Mouse (Mus musculus) forebrain, embryonic 10.5 days (tissue): ENCODE measurements around the gene Bbs2. TPM values are rescaled to one million over a fixed set of nuclear protein-coding genes. Genes with fewer than 3 reads are reported as not detected.
"Not testable (repeated sequence)": the region's sequence is repeated elsewhere in the genome, so short reads cannot be mapped to it uniquely, and the experiment has no call there.

Experiments used
- DNase-seq: peaks from one replicate; pipeline ENCODE4 v3.0.0-alpha.2; 2017; ENCODE audit warnings: low spot score; ENCODE audit errors: extremely low spot score
- H3K27ac ChIP-seq: fragments of 300-500 bp; sonication (generic); 2 replicates; pipeline ENCODE4 v1.5.1; 2016; ENCODE audit warnings: mild to moderate bottlenecking
- H3K27me3 ChIP-seq: fragments of 300-500 bp; sonication (generic); 2 replicates; pipeline ENCODE4 v1.6.1; 2016; ENCODE audit warnings: mild to moderate bottlenecking; ENCODE audit not compliant: poor library complexity, severe bottlenecking
- H3K36me3 ChIP-seq: fragments of 300-500 bp; sonication (generic); replicated peaks from 2 replicates; pipeline ENCODE4 v1.6.1; 2016; ENCODE audit warnings: mild to moderate bottlenecking, moderate library complexity
- H3K4me1 ChIP-seq: fragments of 300-500 bp; sonication (generic); 2 replicates; pipeline ENCODE4 v1.6.1; 2016
- H3K4me3 ChIP-seq: fragments of 300-500 bp; sonication (generic); 2 replicates; pipeline ENCODE4 v1.5.1; 2016; ENCODE audit warnings: mild to moderate bottlenecking, moderate library complexity
- H3K9me3 ChIP-seq: fragments of 300-500 bp; sonication (generic); 2 replicates; pipeline ENCODE4 v1.6.1; 2016; ENCODE audit warnings: mild to moderate bottlenecking, moderate library complexity
- WGBS: fragments of 180-500 bp; shearing (Covaris S2); methylation state at CpG from one replicate; pipeline ENCODE4 v1.1.7; 2016; 5-methylcytosine and 5-hydroxymethylcytosine counted together
- polyA plus RNA-seq: library from polyadenylated mRNA; unstranded; fragments of >200 nt; fragmentation: Nextera tagmentation; extraction: Ambion mirVana; gene quantifications from 2 replicates; pipeline ENCODE4 v1.2.1, GENCODE M21; 2016

Gene Bbs2
- polyA plus RNA-seq: 18.3 and 19.7 TPM in 2 replicates

- H3K4me3 ChIP-seq: peak within 1 kb of the TSS; percentile 70
- H3K9me3 ChIP-seq: no peaks in the 10 kb centered on the region
- peak; percentile 99 for DNase-seq
- peak within 1 kb of the TSS; percentile 90 for H3K27ac ChIP-seq
- H3K27me3 ChIP-seq: no peaks in the 10 kb centered on the region
- whole genome bisulfite sequencing: 2% methylated on average over 61 of the region's 61 CpGs
- H3K36me3 ChIP-seq: no peaks in the 10 kb centered on the region
- H3K4me1 ChIP-seq: peaks cover 15% of the 10 kb centered on the region
Measured at GRCm38 (mm10) chr8:94098081-94098974, at the start of gene Bbs2. Gene Bbs2, minus strand, starts transcription at chr8:94098928.

- Histone ChIP-seq H3K36me3 (no peaks in the 10 kb centered on the region), H3K27ac (no peak overlapping the region), H3K4me1 (peaks cover 21% of the 10 kb centered on the region), H3K4me3 (no peak overlapping the region), H3K9me3 (no peaks in the 10 kb centered on the region), H3K27me3 (peaks cover 25% of the 10 kb centered on the region)
- WGBS: 46% methylated on average over 5 of the region's 5 CpGs
- DNase-seq: no peak
Measured at GRCm38 (mm10) chr8:94148236-94148635, 49.5 kb upstream of the Bbs2 start.

- Histone ChIP-seq H3K4me3 (no peak overlapping the region), H3K27me3 (no peaks in the 10 kb centered on the region), H3K36me3 (no peaks in the 10 kb centered on the region), H3K27ac (no peak overlapping the region), H3K4me1 (no peaks in the 10 kb centered on the region), H3K9me3 (no peaks in the 10 kb centered on the region)
- WGBS: 88% methylated on average over 4 of the region's 4 CpGs
- DNase-seq: no peak
Measured at GRCm38 (mm10) chr8:94140266-94140795, 41.6 kb upstream of the Bbs2 start.

- H3K4me1 ChIP-seq: no peaks in the 10 kb centered on the region
- H3K4me3 ChIP-seq: no peak within 1 kb of the TSS
- WGBS: 61% methylated on average over 6 of the region's 6 CpGs
- no peak for DNase-seq
- H3K27ac ChIP-seq: no peak within 1 kb of the TSS
- H3K27me3 ChIP-seq: no peaks in the 10 kb centered on the region
- no peaks in the 10 kb centered on the region for H3K9me3 ChIP-seq
- no peaks in the 10 kb centered on the region for H3K36me3 ChIP-seq
Measured at GRCm38 (mm10) chr8:94136933-94137332, 38.2 kb upstream of the Bbs2 start, which contains the start of gene Mt4. Gene Mt4, plus strand, starts transcription at chr8:94137197.

- 86% methylated on average over 7 of the region's 7 CpGs for WGBS
- no peak overlapping the region for H3K27ac ChIP-seq
Measured at GRCm38 (mm10) chr8:94136192-94136591, 37.5 kb upstream of the Bbs2 start.

GRCm38 (mm10) chr8:94135556-94135955, 36.8 kb upstream of the Bbs2 start:
- no peak for DNase-seq
- Histone ChIP-seq H3K4me3 (no peak overlapping the region), H3K4me1 (no peaks in the 10 kb centered on the region), H3K27me3 (no peaks in the 10 kb centered on the region), H3K9me3 (no peaks in the 10 kb centered on the region), H3K27ac (no peak overlapping the region), H3K36me3 (no peaks in the 10 kb centered on the region)
- 93% methylated on average over 6 of the region's 6 CpGs for WGBS

More at GRCm38 (mm10) chr8:94136192-94136591, 37.5 kb upstream of the Bbs2 start:
- Histone ChIP-seq H3K4me1 (no peaks in the 10 kb centered on the region), H3K27me3 (no peaks in the 10 kb centered on the region), H3K36me3 (no peaks in the 10 kb centered on the region), H3K9me3 (no peaks in the 10 kb centered on the region), H3K4me3 (no peak overlapping the region)
- no peak for DNase-seq

GRCm38 (mm10) chr8:94134601-94135000, 35.9 kb upstream of the Bbs2 start:
- not testable (repeated sequence) for H3K4me3 ChIP-seq
- 80% methylated on average over 3 of the region's 3 CpGs for WGBS

GRCm38 (mm10) chr8:94132096-94132495, 33.4 kb upstream of the Bbs2 start:
- no peak for DNase-seq
- Histone ChIP-seq H3K4me1 (peaks cover 4% of the 10 kb centered on the region; the same call in 1 of the 2 replicates), H3K27me3 (no peaks in the 10 kb centered on the region), H3K4me3 (no peak overlapping the region), H3K27ac (no peak overlapping the region), H3K9me3 (no peaks in the 10 kb centered on the region), H3K36me3 (no peaks in the 10 kb centered on the region)
- 82% methylated on average over 5 of the region's 5 CpGs for WGBS

More at GRCm38 (mm10) chr8:94134601-94135000, 35.9 kb upstream of the Bbs2 start:
- not testable (repeated sequence) for H3K36me3 ChIP-seq, H3K27me3 ChIP-seq, H3K27ac ChIP-seq, DNase-seq, H3K9me3 ChIP-seq, H3K4me1 ChIP-seq

- WGBS: 93% methylated on average over 4 of the region's 4 CpGs
- Histone ChIP-seq H3K4me3 (no peak overlapping the region), H3K9me3 (no peaks in the 10 kb centered on the region), H3K4me1 (peaks cover 4% of the 10 kb centered on the region; the same call in 1 of the 2 replicates), H3K27ac (no peak overlapping the region), H3K27me3 (no peaks in the 10 kb centered on the region), H3K36me3 (no peaks in the 10 kb centered on the region)
- DNase-seq: no peak
Measured at GRCm38 (mm10) chr8:94130126-94130525, 31.4 kb upstream of the Bbs2 start.

GRCm38 (mm10) chr8:94129133-94129789, 30.5 kb upstream of the Bbs2 start:
- no peak overlapping the region for H3K27ac ChIP-seq
- no peaks in the 10 kb centered on the region for H3K36me3 ChIP-seq
- H3K9me3 ChIP-seq: no peaks in the 10 kb centered on the region
- no peaks in the 10 kb centered on the region for H3K27me3 ChIP-seq
- WGBS: 84% methylated on average over 6 of the region's 6 CpGs
- H3K4me1 ChIP-seq: peaks cover 4% of the 10 kb centered on the region; the same call in 1 of the 2 replicates
- no peak overlapping the region for H3K4me3 ChIP-seq
- no peak for DNase-seq

GRCm38 (mm10) chr8:94127711-94128110, 29.0 kb upstream of the Bbs2 start:
- no peaks in the 10 kb centered on the region for H3K36me3 ChIP-seq
- DNase-seq: no peak
- WGBS: 86% methylated on average over 6 of the region's 6 CpGs
- H3K27me3 ChIP-seq: no peaks in the 10 kb centered on the region
- no peaks in the 10 kb centered on the region for H3K9me3 ChIP-seq
- H3K27ac ChIP-seq: peak overlapping the region; percentile 6; the same call in 1 of the 2 replicates
- no peak overlapping the region for H3K4me3 ChIP-seq
- peaks cover 18% of the 10 kb centered on the region for H3K4me1 ChIP-seq

- Histone ChIP-seq H3K27me3 (no peaks in the 10 kb centered on the region), H3K9me3 (no peaks in the 10 kb centered on the region), H3K4me3 (no peak overlapping the region), H3K36me3 (no peaks in the 10 kb centered on the region), H3K27ac (peak overlapping the region; percentile 57; the same call in 1 of the 2 replicates), H3K4me1 (peaks cover 55% of the 10 kb centered on the region)
- WGBS: 74% methylated on average over 8 of the region's 8 CpGs
- DNase-seq: no peak
Measured at GRCm38 (mm10) chr8:94122711-94123468, 24.2 kb upstream of the Bbs2 start.
